Mouse (Mus musculus) ES-E14 (cell line): ENCODE results near the gene Elf5. TPM values are rescaled to one million over a fixed set of nuclear protein-coding genes. Genes with fewer than 3 reads are reported as not detected.

Source experiments
- DNase-seq: peaks from one replicate; pipeline ENCODE4 v3.0.0-alpha.2; 2013; ENCODE audit warnings: low read depth, low spot score
- H3K27ac ChIP-seq: 2 replicates; pipeline ENCODE4 v1.5.1; 2012; ENCODE audit warnings: low read depth, mild to moderate bottlenecking, low read length, moderate library complexity, mixed read lengths; ENCODE audit not compliant: poor library complexity, insufficient read depth, severe bottlenecking
- H3K36me3 ChIP-seq: 2 replicates; pipeline ENCODE4 v1.6.1; 2012; ENCODE audit warnings: mild to moderate bottlenecking, low read length, moderate library complexity, mixed read lengths; ENCODE audit not compliant: control insufficient read depth, poor library complexity, insufficient read depth, severe bottlenecking
- H3K4me1 ChIP-seq, 2 experiments: fragments of 150-350 bp in 1 of 2; sonication (generic) in 1 of 2; 2 replicates each; pipeline ENCODE4 v1.6.1; 2012; ENCODE audit warnings: low read length in 2 of 2, mild to moderate bottlenecking in 1 of 2, mixed read lengths in 1 of 2; ENCODE audit not compliant: control insufficient read depth in 2 of 2, insufficient read depth in 2 of 2, poor library complexity in 1 of 2
- H3K4me3 ChIP-seq, 2 experiments: fragments of 150-350 bp in 1 of 2; sonication (generic) in 1 of 2; 2 replicates each; pipeline ENCODE4 v1.5.1; 2012; ENCODE audit warnings: low read length in 2 of 2, low read depth in 1 of 2, mild to moderate bottlenecking in 1 of 2, mixed read lengths in 1 of 2; ENCODE audit not compliant: insufficient read depth in 1 of 2, poor library complexity in 1 of 2, severe bottlenecking in 1 of 2
- H3K9ac ChIP-seq: 2 replicates; pipeline ENCODE4 v1.6.1; 2012; ENCODE audit warnings: low read depth, mild to moderate bottlenecking, low read length, mixed read lengths; ENCODE audit not compliant: poor library complexity, insufficient read depth, severe bottlenecking
- H3K9me3 ChIP-seq: fragments of 150-350 bp; sonication (generic); 2 replicates; pipeline ENCODE4 v1.6.1; 2012; ENCODE audit warnings: low read depth, mild to moderate bottlenecking, low read length; ENCODE audit not compliant: control insufficient read depth, insufficient read depth
- CHD2 ChIP-seq: IDR thresholded peaks from 2 replicates; pipeline ENCODE4 v1.6.1; 2014; ENCODE audit warnings: mild to moderate bottlenecking, low read depth, low read length, inconsistent platforms
- HCFC1 ChIP-seq: IDR thresholded peaks from 2 replicates; pipeline ENCODE4 v1.6.1; 2012; ENCODE audit warnings: low read length, inconsistent platforms, borderline replicate concordance; ENCODE audit not compliant: insufficient read depth
- MAFK ChIP-seq: IDR thresholded peaks from 2 replicates; pipeline ENCODE4 v1.6.1; 2014; ENCODE audit warnings: mild to moderate bottlenecking, low read depth, low read length, inconsistent platforms; ENCODE audit not compliant: insufficient read depth
- ZC3H11A ChIP-seq: IDR thresholded peaks from 2 replicates; pipeline ENCODE4 v1.6.1; 2012; ENCODE audit warnings: low read depth, mild to moderate bottlenecking, inconsistent platforms, low read length, borderline replicate concordance
- ZNF384 ChIP-seq: IDR thresholded peaks from 2 replicates; pipeline ENCODE4 v1.6.1; 2012; ENCODE audit warnings: low read depth, low read length, inconsistent platforms
- in situ Hi-C, 2 experiments: fragments of 600-800 bp; cut with MboI; formaldehyde crosslinking; loops; one replicate each; pipeline ENCODE4 v1.15.1; 2025; ENCODE audit warnings: low sequenced_read_pairs in 2 of 2, inconsistent platforms in 1 of 2; ENCODE audit not compliant: unreplicated experiment in 2 of 2
- total RNA-seq: library from RNA; depleted of rRNA; stranded (reverse); fragments of 300-350 nt; gene quantifications from 2 replicates; pipeline ENCODE4 v1.2.3, GENCODE M21; 2012

Gene Elf5
- total RNA-seq, 1 experiment, result 0.45 TPM

DNA sequence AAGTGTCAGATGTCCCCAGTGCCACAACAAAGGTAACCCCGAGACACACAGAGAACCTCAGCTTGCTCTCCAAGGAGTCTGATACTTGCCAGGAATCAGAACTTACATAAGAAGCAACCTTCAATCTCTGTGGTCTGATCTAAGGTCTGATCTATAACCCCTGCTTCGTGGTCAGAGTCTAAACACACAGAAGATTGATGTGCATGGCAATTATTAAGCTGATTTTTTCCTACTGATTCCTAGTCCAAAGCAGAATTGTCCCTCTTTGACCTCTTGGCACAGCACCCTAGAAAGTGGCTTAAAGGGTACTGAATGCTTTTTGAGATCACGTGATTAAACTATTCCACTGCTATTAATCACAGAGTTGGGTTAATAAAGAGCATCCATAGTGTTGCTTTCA is 54.8 kb downstream of the Elf5 start:
- Histone ChIP-seq H3K9ac (no peak overlapping the region), H3K36me3 (peaks cover 11% of the 10 kb centered on the region; the same call in 1 of the 2 replicates), H3K4me3 (no peak overlapping the region), H3K4me1 (no peaks in the 10 kb centered on the region), H3K27ac (no peak overlapping the region), H3K9me3 (no peaks in the 10 kb centered on the region)
- TF ChIP-seq MAFK, result no peak
- no peak for TF ChIP-seq HCFC1
- TF ChIP-seq CHD2, result no peak
- TF ChIP-seq ZC3H11A, result no peak
- TF ChIP-seq ZNF384, result no peak
- DNase-seq, result no peak
- in situ Hi-C loops, result loop anchor here in 1 of 2 experiments (25.0 kb wide), 1 partner anchor 396 kb away; no protein-coding TSS in a partner anchor

DNA sequence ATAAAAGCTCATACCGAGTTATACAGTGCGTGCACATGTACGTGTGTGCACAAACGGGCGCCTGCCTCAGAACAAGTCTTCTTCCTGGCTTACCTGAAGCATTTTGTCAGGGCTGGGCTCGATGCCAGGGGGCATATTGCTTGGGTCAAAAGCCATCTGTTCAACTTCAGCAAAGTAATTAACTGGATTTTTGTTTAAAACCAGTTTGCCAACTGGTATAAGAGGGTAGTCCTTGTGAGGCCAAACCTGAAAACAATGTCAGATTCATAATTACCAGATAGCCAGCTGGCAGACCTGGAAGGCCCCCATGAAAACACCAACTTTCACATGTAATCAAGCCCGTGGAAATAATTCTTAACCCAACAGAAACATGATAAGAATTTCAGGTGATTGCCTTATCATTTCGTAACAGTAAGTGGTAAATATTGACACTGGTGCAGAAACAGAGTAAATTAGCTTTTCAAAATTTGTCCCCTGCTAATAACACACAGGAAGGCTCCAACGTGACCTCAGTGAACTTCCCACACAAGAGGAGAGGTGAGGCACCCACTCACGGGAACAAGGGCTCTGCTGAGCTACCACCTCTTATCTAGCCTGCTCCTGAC is 55.6 kb downstream of the Elf5 start:
- H3K9ac ChIP-seq, result no peak overlapping the region
- H3K9me3 ChIP-seq, result no peaks in the 10 kb centered on the region
- in situ Hi-C loops, result loop anchor here in 1 of 2 experiments (25.0 kb wide), 1 partner anchor 395 kb away; no protein-coding TSS in a partner anchor
- no peak overlapping the region for H3K27ac ChIP-seq
- no peaks in the 10 kb centered on the region for H3K4me1 ChIP-seq
- H3K4me3 ChIP-seq, result no peak overlapping the region
- TF ChIP-seq CHD2 (no peak), HCFC1 (no peak), MAFK (no peak), ZNF384 (no peak), ZC3H11A (no peak)
- no peak for DNase-seq
- peaks cover 10% of the 10 kb centered on the region; the same call in 1 of the 2 replicates for H3K36me3 ChIP-seq

DNA sequence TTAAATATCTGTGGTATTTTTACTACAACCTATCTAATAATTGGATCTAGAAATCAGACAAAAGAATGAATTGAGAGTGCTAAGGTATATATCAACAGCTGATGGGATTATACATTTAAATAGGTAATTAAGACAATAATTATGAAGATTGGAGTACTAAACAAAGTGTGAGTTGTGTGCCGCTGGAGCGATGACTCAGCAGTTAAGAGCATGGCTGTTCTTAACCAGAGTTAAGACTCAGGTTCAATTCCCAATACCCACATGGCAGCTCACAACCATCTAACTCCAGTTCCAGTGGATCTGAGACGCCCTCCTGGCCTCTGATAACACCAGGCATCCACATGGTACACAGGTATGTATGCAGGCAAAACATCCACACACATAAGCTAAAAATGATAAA is 61.9 kb downstream of the Elf5 start:
- no peak overlapping the region for H3K27ac ChIP-seq
- H3K9ac ChIP-seq, result no peak overlapping the region
- DNase-seq, result no peak
- H3K4me3 ChIP-seq, result no peak overlapping the region
- in situ Hi-C loops, result loop anchor here in 1 of 2 experiments (25.0 kb wide), 1 partner anchor 389 kb away; no protein-coding TSS in a partner anchor
- no peaks in the 10 kb centered on the region for H3K4me1 ChIP-seq
- TF ChIP-seq MAFK, result peak; percentile 52; the same call in 1 of the 2 replicates
- no peak for TF ChIP-seq HCFC1
- H3K9me3 ChIP-seq, result no peaks in the 10 kb centered on the region
- H3K36me3 ChIP-seq, result peaks cover 9% of the 10 kb centered on the region; the same call in 1 of the 2 replicates

DNA sequence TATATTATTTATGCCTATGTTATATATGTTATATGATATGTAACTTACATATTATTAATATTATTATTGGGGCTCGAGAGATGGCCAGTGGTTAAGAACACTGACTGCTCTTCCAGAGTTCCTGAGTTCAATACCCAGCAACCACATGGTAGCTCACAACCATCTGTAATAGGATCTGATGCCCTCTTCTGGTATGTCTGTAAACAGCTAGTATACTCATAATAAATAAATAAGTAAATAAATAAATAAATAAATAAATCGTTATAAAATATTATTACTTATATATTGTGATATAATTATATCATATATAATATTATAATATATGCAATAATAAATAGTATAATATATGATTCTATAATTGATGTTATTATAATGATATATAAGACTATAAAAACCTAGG is 64.7 kb downstream of the Elf5 start:
- Histone ChIP-seq H3K4me1 (peaks cover 0 to 3% of the 10 kb centered on the region in 2 experiments; a peak in 1 of 4 replicates), H3K36me3 (peaks cover 9% of the 10 kb centered on the region; the same call in 1 of the 2 replicates), H3K9ac (no peak overlapping the region), H3K4me3 (no peak overlapping the region), H3K9me3 (no peaks in the 10 kb centered on the region), H3K27ac (no peak overlapping the region)
- no peak for TF ChIP-seq MAFK
- TF ChIP-seq HCFC1, result no peak
- no peak for TF ChIP-seq CHD2
- no peak for TF ChIP-seq ZNF384
- TF ChIP-seq ZC3H11A, result no peak
- in situ Hi-C loops, result no loop called here
- no peak for DNase-seq

DNA sequence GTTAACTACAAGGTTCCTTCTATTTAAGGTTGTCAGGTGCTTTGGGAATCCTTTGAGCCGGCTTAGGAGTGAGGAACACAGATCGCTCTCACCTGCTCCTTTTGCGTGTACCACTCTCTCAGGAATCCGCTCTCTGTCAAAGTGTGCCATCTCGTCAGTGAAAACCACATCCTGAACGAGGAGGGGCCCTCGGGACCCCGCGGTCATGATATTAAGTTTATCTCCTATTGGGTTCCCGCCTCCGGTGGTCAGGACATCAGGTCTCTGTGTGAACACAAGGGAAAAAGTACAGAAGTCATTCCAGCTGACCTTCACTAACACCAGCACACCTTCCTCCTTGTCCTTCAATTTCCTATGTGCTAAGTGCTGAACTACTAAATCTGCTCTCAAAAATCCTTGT is 65.2 kb downstream of the Elf5 start:
- peaks cover 9% of the 10 kb centered on the region; the same call in 1 of the 2 replicates for H3K36me3 ChIP-seq
- no peak for DNase-seq
- H3K4me1 ChIP-seq, result peaks cover 0 to 3% of the 10 kb centered on the region in 2 experiments; a peak in 1 of 4 replicates
- H3K4me3 ChIP-seq, result no peak overlapping the region
- H3K9me3 ChIP-seq, result no peaks in the 10 kb centered on the region
- no peak overlapping the region for H3K9ac ChIP-seq
- H3K27ac ChIP-seq, result no peak overlapping the region
- in situ Hi-C loops, result no loop called here
- TF ChIP-seq ZNF384, result no peak
- no peak for TF ChIP-seq MAFK
- TF ChIP-seq CHD2, result no peak
- TF ChIP-seq ZC3H11A, result no peak
